Mouse (Mus musculus): ENCODE measurements around the gene Tbl2.

GRCm38 (mm10) chr5:135161650-135162049, 12.2 kb downstream of the Tbl2 start:
- TF ChIP-seq CTCF (IDR thresholded peaks at IDR 0.05) (no peak), EP300 (IDR thresholded peaks at IDR 0.05) (no peak)
